Mouse (Mus musculus): ENCODE results near the gene Arl5c. TPM values are rescaled to one million over a fixed set of nuclear protein-coding genes. Genes with fewer than 3 reads are reported as not detected.
"Not testable (repeated sequence)": the region's sequence is repeated elsewhere in the genome, so short reads cannot be mapped to it uniquely, and the experiment has no call there.

Gene Arl5c
- polyA plus RNA-seq, 1 experiment from 2014 or later, result 8.4 TPM

DNA sequence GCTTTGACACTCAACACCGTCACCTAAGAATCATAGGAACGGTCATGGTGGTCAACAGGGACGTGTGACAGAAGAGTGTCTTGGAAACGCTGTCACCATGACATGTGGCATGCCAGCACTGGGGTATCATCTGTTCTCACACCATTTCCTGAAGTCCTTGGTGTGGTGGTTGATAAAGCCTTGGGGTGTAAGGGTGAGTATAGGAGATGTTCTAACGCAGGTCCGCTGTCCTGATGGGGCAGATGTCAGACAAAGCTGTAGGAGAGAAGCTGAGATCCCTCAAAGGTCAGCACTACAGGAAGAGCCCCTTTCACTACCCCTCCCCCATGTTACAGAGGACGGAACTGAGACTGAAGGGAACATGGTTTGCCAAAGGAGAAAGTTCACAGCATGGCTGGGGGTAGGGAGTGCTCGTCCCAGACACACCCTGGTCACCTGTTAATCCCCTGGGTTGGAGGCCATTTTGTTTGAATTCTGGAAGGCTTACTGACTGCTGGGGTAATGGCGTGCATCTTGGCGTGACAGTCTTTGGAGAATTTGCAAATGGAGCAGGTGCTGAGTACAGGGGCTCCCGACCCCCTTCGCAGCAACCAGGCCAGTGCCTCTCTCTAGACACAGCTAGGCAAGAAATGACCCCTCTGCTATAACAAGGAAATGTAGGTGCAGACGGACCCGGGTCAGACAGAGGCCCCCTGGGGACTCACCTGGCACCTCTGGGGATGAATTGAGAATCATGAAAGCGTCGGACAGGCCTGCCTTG lies 42.6 kb downstream of the Arl5c start:
- no peak overlapping the region for H3K27ac ChIP-seq (replicated peaks)
- ATAC-seq (ENCODE audit: low read depth), result no peak
- no peaks in the 10 kb centered on the region for H3K36me3 ChIP-seq
- no peak overlapping the region for H3K4me2 ChIP-seq
- H3K9me3 ChIP-seq, result no peaks in the 10 kb centered on the region
- WGBS, result 79% methylated on average over 16 of the region's 16 CpGs
- peaks cover 35% of the 10 kb centered on the region for H3K4me1 ChIP-seq (replicated peaks)
- no peaks in the 10 kb centered on the region for H3K27me3 ChIP-seq
- no peak overlapping the region for H3K4me3 ChIP-seq
- no peak overlapping the region for H3K9ac ChIP-seq

DNA sequence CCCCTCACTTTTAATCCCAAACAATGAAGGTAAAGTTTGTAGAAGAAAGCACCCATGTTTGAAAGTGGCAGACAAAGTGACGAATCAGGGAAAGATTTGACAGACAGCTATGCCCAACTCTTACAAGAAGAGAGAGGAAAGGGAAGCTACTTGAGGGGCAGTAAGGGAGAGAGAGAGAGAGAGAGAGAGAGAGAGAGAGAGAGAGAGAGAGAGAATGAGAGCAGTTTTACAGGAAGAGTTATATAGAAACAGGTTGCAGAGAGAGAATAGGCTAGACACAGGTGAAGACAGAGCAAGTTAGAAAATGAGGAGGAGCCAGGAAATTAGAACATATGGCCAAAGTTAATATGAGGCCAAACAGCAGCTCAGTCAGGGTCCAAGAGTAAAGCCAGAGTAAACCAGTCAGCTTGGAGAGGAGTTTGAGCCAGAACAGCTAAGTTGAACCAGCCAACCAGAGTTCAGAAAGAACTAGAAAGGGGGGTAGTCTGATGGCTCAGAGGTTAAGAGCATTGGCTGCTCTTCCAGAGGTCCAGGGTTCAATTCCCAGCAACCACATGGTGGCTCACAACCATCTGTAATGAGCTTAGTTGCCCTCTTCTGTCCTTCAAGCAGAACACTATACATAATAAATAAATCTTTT lies 43.5 kb downstream of the Arl5c start:
- Histone ChIP-seq H3K9me3 (no peaks in the 10 kb centered on the region), H3K36me3 (no peaks in the 10 kb centered on the region), H3K9ac (no peak overlapping the region), H3K27ac (replicated peaks) (no peak overlapping the region), H3K4me2 (no peak overlapping the region), H3K4me1 (replicated peaks) (peaks cover 34% of the 10 kb centered on the region), H3K4me3 (no peak overlapping the region), H3K27me3 (no peaks in the 10 kb centered on the region)
- WGBS, result 97% methylated on average over 1 of the region's 1 CpGs
- ATAC-seq (ENCODE audit: low read depth), result no peak

DNA sequence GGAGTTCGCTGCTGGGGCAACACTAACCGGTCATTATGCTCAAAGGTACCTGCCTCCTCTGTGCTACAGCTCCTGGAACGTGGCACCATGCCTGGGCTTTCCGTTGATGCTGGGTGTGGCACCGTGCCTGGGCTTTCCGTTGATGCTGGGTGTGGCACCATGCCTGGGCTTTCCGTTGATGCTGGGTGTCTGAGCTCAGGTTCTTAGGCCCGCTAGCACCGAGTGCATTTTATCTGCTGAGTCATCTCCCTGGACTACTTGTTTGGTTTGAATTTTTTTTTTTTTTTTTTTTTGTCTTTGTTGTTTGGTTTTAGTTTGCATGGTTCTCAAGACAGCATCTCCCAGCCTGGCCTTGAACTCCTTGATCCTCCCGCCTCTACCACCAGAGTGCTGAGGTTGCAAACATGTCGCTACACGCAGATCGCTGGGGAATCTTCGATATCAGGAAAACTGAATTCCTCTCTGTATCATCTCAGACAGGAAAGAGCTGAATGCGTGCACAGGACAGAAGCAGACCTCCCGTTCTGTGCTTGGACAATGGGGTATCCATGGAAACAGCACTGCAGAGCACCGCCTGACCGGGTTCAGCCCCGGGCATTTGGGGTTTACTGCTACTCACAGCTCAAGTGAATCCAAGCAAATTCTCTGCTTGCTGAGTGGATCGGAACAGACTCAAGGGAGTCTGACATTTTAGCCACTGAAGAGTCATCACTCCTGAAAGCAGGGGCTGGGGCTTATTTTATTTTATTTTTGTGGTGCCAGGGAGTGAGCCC lies 46.1 kb downstream of the Arl5c start:
- no peak overlapping the region for H3K4me3 ChIP-seq
- no peaks in the 10 kb centered on the region for H3K27me3 ChIP-seq
- no peaks in the 10 kb centered on the region for H3K9me3 ChIP-seq
- WGBS, result 30% methylated on average over 20 of the region's 20 CpGs
- H3K4me1 ChIP-seq (replicated peaks), result peaks cover 15% of the 10 kb centered on the region
- H3K9ac ChIP-seq, result 0 out of 2 replicates have a peak overlapping the region, but pooled peaks have one; percentile 6
- H3K36me3 ChIP-seq, result no peaks in the 10 kb centered on the region
- ATAC-seq (ENCODE audit: low read depth), result no peak; the same call in 1 of the 2 replicates
- H3K4me2 ChIP-seq, result peak overlapping the region; percentile 3; the same call in 1 of the 2 replicates
- H3K27ac ChIP-seq (replicated peaks), result peak overlapping the region; percentile 46

DNA sequence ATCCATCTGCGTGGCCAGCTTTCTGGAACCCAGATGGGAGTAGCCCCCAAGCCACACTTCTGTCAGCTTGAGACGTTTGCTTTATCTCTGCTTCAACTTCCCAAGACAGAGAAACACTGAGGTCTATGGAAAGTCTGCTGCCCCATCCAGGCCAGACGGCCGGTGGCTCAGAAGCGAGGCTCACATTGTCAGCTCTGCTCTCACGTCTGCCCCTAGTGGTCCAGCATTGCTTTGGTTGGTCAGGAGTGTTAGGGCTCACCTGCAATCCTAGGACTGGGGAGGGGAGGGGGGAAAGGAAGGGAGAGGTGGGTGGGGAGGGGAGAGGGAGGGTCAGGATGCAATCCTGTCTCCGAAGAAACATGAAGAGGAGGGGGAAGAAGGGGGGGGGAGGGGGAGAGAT lies 48.6 kb downstream of the Arl5c start:
- H3K9ac ChIP-seq, result no peak overlapping the region
- H3K4me2 ChIP-seq, result no peak overlapping the region
- 10% methylated on average over 7 of the region's 7 CpGs for WGBS
- no peaks in the 10 kb centered on the region for H3K27me3 ChIP-seq
- peaks cover 15% of the 10 kb centered on the region for H3K4me1 ChIP-seq (replicated peaks)
- ATAC-seq (ENCODE audit: low read depth), result no peak
- H3K4me3 ChIP-seq, result no peak overlapping the region
- no peaks in the 10 kb centered on the region for H3K9me3 ChIP-seq
- H3K36me3 ChIP-seq, result no peaks in the 10 kb centered on the region
- no peak overlapping the region for H3K27ac ChIP-seq (replicated peaks)

DNA sequence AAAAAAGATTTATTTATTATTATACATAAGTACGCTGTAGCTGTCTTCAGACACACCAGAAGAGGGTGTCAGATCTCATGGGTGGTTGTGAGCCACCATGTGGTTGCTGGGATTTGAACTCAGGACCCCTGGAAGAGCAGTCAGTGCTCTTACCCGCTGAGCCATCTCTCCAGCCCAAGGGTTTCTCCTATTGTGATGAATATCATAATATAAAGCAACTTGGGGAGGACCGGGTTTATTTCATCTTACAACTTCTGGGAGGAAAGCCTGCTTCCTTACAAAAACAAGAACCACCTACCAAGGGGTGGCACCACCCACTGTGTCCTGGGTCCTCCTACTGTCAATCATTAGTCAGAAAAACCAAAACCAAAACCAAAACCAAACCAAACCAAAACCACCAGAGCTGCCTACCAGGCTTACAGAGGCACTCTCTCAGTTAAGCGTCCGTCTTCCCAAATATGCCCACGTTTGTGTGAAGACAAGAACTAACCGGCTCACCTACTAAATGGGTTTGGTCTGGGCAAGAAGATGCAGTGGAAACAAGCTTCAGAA lies 50.2 kb downstream of the Arl5c start:
- not testable (repeated sequence) for H3K36me3 ChIP-seq; H3K4me2 ChIP-seq; H3K27ac ChIP-seq (replicated peaks); H3K9me3 ChIP-seq; H3K4me3 ChIP-seq; ATAC-seq (ENCODE audit: low read depth); H3K27me3 ChIP-seq; H3K9ac ChIP-seq
- 87% methylated on average over 7 of the region's 7 CpGs for WGBS
- peaks cover 14% of the 10 kb centered on the region for H3K4me1 ChIP-seq (replicated peaks)

DNA sequence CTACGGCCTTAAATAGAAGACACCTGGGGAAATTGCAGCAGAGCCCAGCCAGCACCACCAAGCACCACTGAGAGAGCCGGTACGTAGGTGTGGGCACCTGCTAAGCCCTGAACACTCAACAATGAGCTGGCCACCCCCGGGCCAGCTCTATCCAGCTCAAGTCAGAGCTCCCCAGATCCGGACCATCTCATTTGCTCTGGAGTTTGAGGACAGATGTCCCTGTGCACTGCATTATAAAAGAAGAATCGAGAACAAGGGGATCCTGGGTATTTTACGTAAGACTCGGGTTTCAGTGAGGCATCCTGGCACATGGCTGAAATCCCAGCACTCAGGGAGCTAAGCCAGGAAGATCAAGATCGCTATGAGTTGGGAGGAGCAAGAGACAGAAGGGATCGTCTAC lies 51.0 kb downstream of the Arl5c start:
- Histone ChIP-seq H3K36me3 (no peaks in the 10 kb centered on the region), H3K9me3 (no peaks in the 10 kb centered on the region), H3K4me1 (replicated peaks) (peaks cover 6% of the 10 kb centered on the region), H3K4me2 (no peak overlapping the region), H3K27me3 (no peaks in the 10 kb centered on the region), H3K9ac (no peak overlapping the region), H3K4me3 (no peak overlapping the region), H3K27ac (replicated peaks) (no peak overlapping the region)
- ATAC-seq (ENCODE audit: low read depth), result no peak
- 83% methylated on average over 10 of the region's 10 CpGs for WGBS

DNA sequence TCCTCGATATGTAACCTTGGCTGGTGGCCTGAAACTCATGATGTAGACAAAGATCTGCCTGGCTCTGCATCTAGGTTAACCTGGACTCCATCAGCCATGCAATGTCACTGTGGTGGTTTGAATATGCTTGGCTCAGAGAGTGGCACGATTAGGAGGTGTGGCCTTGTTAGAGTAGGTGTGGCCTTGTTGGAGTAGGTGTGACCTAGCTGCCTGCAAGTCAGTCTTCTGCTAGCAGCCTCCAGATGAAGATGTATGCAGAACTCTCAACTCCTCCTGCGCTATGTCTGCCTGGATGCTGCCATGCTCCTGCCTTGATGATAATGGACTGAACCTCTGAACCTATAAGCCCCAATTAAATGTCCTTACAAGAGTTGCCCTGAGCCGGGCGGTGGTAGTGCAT lies 52.7 kb downstream of the Arl5c start:
- Histone ChIP-seq H3K4me2 (no peak overlapping the region), H3K27me3 (no peaks in the 10 kb centered on the region), H3K4me1 (replicated peaks) (no peaks in the 10 kb centered on the region), H3K9ac (no peak overlapping the region), H3K27ac (replicated peaks) (no peak overlapping the region), H3K36me3 (no peaks in the 10 kb centered on the region), H3K9me3 (no peaks in the 10 kb centered on the region), H3K4me3 (no peak overlapping the region)
- no peak for ATAC-seq (ENCODE audit: low read depth)
- WGBS, result 82% methylated on average over 5 of the region's 5 CpGs

DNA sequence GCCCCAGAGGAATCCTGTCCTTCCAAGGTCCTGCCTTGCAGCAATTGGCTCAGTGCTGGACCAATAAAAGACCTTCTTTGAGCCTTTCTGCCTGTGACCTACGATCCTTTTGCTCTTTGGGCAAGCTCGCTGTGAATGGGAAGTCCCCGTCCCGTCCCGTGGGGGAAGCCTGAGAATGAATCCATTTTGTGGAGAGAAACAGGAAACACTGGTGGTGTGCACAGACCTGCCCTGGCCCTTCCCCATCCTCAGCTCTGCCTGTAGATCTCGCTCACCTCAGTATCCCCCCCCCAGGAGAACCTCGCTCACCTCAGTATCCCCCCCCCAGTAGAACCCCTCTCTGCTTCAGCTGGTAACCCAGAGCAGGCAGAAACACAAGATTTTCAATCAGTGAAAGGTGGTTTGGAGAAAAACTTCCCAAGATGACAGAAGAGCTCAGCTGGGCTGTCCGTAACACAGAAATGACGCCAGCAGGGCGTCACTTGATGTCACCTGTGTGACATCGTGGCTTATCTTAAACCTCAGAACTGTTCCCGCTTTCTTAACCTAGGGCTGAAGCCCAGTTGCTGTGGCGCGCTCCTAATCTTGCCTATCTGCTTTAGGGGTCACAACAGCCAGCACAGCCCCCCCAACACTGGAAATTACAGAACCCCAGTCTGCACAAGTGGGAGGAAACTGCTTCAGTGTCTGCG lies 53.4 kb downstream of the Arl5c start:
- no peak for ATAC-seq (ENCODE audit: low read depth)
- Histone ChIP-seq H3K36me3 (no peaks in the 10 kb centered on the region), H3K9ac (no peak overlapping the region), H3K27me3 (no peaks in the 10 kb centered on the region), H3K9me3 (no peaks in the 10 kb centered on the region), H3K4me1 (replicated peaks) (no peaks in the 10 kb centered on the region), H3K4me2 (no peak overlapping the region), H3K4me3 (no peak overlapping the region), H3K27ac (replicated peaks) (no peak overlapping the region)
- WGBS, result 81% methylated on average over 15 of the region's 15 CpGs

Small RNA genes lying within 50 kb of the gene (microRNA-seq; reads per million reads assigned to microRNA genes)
- gene Gm22461, result not detected
- gene Gm27597, result not detected

Other genes with a start within 250 kb of the Arl5c start
- 18.8 and 19.1 TPM in 2 replicates for gene Cwc25, start 229.6 kb downstream of the Arl5c start, polyA plus RNA-seq (2015; fragmentation: Nextera tagmentation; extraction: Ambion mirVana)
- gene 1700001P01Rik, start 220.3 kb downstream of the Arl5c start, polyA plus RNA-seq (2015; fragmentation: Nextera tagmentation; extraction: Ambion mirVana), result 0.67 TPM in 1 of 2 replicates, not detected in the other
- 351 and 415 TPM in 2 replicates for gene Rpl23, start 213.7 kb downstream of the Arl5c start, polyA plus RNA-seq (2015; fragmentation: Nextera tagmentation; extraction: Ambion mirVana)
- 114 and 123 TPM in 2 replicates for gene Lasp1, start 197.2 kb downstream of the Arl5c start, polyA plus RNA-seq (2015; fragmentation: Nextera tagmentation; extraction: Ambion mirVana)
- gene B230217C12Rik, start 155.4 kb downstream of the Arl5c start, polyA plus RNA-seq (2015; fragmentation: Nextera tagmentation; extraction: Ambion mirVana), result 31.0 and 32.3 TPM in 2 replicates
- 0.52 and 0.53 TPM in 2 replicates for gene Fbxo47, start 112.0 kb downstream of the Arl5c start, polyA plus RNA-seq (2015; fragmentation: Nextera tagmentation; extraction: Ambion mirVana)
- gene Plxdc1, start 9.7 kb downstream of the Arl5c start, polyA plus RNA-seq (2015; fragmentation: Nextera tagmentation; extraction: Ambion mirVana), result 0.71 and 0.74 TPM in 2 replicates
- 50.0 and 52.1 TPM in 2 replicates for gene Cacnb1, start 26.9 kb upstream of the Arl5c start, polyA plus RNA-seq (2015; fragmentation: Nextera tagmentation; extraction: Ambion mirVana)
- 660 and 722 TPM in 2 replicates for gene Rpl19, start 30.5 kb upstream of the Arl5c start, polyA plus RNA-seq (2015; fragmentation: Nextera tagmentation; extraction: Ambion mirVana)
- gene Stac2, start 57.3 kb upstream of the Arl5c start, polyA plus RNA-seq (2015; fragmentation: Nextera tagmentation; extraction: Ambion mirVana), result 12.5 and 13.9 TPM in 2 replicates
- gene Fbxl20, start 154.2 kb upstream of the Arl5c start, polyA plus RNA-seq (2015; fragmentation: Nextera tagmentation; extraction: Ambion mirVana), result 28.2 and 28.5 TPM in 2 replicates
- 60.1 and 66.1 TPM in 2 replicates for gene Med1, start 197.1 kb upstream of the Arl5c start, polyA plus RNA-seq (2015; fragmentation: Nextera tagmentation; extraction: Ambion mirVana)
- 9.4 and 9.6 TPM in 2 replicates for gene Cdk12, start 206.9 kb upstream of the Arl5c start, polyA plus RNA-seq (2015; fragmentation: Nextera tagmentation; extraction: Ambion mirVana)

All from neural tube, embryonic 13.5 days (tissue).